Mouse (Mus musculus) ovary, postnatal 14 days (tissue): Measurements from ENCODE around the gene Cpped1.

ENCODE experiments used
- DNase-seq: peaks from one replicate; pipeline ENCODE4 v3.0.0; 2022; ENCODE audit warnings: low spot score

Cpped1 gene

DNA sequence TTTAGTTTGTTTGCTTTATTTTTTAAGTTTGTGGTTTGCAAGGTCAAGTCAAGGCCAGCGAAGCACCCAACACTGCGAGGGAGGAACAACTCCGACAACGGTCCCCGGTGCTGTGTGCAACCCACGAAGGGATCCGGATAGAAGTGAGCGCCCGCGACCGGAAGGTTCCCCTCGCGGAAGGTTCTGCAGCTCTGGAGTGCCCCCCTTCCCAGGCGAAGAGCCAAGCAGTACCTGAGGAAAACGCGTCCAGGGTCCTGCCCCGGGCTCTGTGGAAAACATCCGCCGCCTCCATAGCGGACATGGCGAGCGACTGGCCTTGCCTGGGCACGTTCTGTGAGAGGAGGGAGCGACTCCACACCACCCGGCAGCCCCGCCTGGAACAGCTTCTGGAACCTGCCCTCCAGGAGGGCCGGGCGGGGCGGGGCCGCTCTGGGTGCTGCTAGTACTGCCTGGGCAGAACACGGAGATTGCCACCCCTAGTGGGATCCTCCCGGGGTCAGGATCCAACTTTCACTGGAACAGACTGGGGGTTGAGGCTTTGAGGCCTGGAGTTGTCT, at the start of gene Cpped1:
Gene Cpped1, minus strand, starts transcription at position 411 of the 557 bp plus-strand sequence.
- DNase-seq, result peak; percentile 88

DNA sequence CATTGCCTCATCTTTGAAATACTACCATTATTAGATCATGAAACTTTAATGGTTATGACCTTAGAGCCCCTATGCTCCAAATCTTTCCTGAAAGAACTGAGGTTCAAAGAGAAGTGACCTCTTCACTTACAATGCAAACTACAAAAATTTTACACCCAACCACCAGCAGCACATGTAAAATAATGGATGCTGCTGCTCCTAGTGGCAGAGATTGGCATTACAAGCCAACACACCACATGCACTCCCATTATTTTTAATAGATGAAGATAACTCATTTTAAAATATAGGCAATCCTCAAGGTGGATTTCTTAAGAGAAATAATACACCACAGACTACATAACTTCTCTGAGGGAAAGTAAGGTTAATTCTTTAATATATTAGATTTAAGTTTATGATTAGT, 31.2 kb upstream of the Cpped1 start:
- DNase-seq, result peak; percentile 25

DNA sequence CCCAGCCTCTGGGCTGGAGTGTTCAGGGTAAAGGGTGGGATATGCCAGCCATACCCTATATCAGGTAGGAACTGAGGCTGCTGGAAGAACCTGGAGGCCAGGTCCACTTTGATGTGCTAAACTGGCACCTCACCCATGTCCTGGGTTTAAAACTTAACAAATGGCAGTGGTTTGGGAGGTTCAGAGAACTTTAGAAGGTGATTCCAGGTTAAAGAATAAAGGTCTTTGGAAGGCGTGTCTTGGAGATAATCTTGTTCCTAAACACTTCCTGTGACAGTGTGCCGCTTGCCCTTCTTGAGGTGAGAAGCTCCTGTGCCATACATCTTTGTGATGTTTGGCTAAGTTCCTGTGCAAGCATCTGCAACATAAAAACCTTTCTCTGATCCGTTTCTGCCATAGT, 1.6 kb upstream of the Cpped1 start:
- DNase-seq, result no peak

DNA sequence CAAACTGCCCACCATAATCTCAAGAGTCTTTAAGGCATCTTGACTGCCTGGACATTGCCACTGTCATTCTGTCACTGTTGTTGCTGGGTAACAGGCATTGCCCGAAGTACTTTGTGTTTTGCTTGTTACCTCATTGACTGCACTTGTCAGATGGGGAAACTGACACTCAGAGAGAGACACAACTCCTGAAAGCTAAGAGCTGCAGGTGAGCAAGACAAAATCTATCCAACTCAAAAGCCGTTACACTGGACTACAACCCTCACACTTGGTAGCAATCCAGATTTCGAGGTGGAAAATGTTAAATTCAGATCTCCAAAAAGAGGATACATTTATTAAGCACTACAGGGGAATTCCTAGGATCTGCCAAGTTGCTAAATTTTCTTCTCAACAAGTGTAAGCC, 572 bp upstream of the Cpped1 start:
- DNase-seq, result no peak

DNA sequence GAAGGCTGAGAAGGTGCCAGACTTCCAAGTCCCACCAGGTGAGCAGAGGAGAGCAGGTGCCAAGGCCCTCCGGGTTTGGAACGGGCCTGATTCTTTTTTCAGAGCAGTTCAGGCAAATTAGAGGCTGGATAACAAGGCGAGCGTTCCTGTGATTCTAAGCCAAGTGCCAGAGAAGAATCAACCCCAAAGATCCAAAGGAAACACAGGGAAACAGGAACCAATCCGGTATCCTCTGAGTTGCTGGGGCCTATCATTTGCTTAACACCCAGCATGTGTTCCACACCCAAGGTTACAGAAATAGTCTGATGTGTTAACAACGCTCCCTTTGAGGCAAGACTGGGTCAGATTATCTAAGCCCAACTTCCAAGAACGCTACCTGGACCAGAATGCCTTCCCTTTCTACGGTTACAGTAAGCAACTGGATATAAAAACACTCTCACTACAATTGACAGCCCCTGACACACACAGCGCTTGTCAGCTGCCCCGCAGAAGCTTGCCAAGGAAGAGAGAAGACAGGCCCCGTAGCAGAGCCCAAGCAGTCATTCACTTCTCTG, 707 bp downstream of the Cpped1 start:
- DNase-seq, result no peak

DNA sequence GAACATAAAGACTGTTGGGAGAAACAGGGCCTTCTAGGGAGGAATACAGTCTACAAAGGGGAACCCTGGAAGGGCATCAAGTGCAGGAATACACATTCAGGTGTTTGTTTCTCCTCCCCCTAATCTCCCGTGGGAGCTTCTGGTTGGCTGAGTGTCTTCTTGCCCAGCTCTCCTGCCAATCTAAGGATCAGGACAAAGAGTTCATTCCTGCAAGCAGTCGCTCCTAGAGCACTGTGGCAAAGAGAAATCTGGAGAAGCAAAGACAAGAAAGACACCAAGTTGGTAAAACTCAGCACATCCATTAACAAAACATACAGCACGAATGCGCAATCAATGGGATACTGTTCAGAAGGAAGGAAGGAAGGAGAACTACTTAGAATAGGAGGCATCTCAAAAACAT, 1.4 kb downstream of the Cpped1 start:
- no peak for DNase-seq

DNA sequence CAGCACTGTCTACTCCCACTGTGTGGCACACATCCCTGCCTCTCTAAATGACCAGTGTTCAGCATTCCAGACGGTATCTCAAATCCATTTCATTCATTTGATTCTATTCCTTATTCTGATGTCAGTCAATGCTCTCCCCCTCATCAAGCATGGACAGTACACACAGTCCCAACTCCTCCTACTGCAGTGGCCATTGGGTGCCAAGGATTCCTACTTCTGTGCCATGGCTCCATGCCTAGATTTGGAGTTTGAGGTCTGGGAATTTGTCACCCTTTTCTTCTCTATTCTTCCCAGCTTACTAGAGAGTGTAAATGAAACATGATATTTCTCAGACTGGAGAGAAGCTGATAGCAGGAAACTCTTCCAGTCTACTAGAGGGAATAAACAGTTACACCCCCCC, 2.3 kb downstream of the Cpped1 start:
- DNase-seq, result no peak

DNA sequence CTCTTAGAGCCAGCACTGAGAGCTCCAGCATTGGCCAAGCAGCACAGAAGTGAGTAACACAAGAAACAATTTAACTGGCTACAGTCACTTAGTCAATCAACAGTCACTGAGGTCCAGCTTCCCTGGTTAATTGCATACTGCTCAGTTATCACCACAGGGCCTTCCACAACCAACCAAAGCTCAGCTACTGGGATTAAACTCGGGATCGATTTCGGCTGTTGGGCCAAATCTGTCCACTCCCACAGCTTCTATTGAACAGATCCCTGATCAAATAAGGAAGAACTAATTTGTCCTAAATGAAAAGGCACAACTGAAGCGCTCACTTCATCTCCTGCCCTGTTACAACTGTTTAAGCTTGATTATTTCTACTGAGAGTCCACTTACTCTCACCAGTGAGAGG, 4.0 kb downstream of the Cpped1 start:
- DNase-seq, result no peak

DNA sequence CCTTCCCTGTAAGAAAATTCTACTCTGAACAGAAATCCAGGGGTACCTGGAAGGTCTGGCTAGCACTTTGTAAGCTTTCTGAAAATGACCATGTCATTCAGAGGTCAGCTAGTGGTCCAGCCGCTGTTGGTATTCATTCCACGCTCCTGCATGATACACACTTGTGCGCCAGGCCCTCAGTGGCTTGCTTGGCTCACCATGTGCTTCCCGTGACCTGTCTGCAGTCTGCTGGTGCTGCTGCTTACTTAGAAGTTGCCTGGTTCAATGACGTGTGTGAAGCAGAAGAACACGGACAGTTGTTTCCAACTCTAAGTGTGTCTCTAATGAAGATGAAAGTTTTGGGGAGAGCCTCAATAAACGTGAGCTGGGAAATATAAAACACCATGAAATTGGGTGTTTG, 7.2 kb downstream of the Cpped1 start:
- no peak for DNase-seq

DNA sequence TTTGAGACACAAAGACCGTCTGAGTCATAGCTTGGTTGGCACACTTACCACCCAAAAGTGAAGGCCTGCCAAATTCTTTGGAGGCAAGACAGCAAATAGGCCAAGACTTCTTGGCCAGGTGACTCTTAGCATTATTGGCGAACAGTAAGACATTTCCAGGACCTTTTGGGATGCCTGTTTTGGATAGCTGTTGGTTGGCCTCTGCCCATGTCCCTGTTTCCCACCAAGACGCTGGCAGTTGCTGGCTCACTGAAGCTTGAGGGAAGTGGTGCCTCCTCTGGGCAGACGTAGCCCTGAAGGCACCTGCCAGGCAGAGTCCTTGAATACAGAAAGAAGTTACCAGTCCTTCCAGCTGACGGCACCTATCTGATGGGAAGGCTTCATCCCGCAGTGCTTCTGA, 8.9 kb downstream of the Cpped1 start:
- DNase-seq, result no peak

DNA sequence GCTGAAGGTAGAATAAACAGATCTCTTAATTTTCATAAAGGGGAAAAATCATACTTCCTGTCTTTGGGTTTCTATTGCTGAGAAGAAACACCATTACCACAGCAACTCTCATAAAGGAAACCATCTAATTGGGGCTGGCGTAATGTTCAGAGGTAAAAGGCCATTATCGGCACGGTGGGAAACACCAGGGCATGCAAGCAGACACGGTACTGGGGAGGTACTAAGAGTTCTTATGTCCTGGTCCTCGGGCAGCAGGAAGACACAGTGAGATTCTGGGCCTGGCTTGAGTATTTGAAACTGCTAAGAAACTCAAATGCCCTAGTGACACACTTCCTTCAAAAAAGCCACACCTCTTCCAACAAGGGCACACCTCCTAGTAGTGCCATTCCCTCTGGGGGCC, 12.8 kb downstream of the Cpped1 start:
- DNase-seq, result no peak

DNA sequence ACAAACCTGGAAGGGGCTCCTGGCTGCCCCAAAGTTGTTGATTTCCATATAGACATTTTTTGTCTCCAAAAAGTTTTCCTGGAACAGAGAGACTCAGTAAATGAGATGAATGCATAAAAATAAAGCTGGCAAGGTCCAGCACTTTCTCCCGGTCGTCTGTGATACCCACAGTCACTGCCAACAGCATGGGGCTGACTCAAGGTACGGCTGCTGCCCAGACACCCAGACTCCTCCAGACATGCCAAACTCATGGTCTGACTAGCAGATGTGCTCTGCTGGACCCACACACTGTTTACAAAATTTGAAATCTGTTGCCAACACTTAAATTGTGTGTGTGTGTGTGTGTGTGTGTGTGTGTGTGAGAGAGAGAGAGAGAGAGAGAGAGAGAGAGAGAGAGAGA, 14.4 kb downstream of the Cpped1 start:
- no peak for DNase-seq

DNA sequence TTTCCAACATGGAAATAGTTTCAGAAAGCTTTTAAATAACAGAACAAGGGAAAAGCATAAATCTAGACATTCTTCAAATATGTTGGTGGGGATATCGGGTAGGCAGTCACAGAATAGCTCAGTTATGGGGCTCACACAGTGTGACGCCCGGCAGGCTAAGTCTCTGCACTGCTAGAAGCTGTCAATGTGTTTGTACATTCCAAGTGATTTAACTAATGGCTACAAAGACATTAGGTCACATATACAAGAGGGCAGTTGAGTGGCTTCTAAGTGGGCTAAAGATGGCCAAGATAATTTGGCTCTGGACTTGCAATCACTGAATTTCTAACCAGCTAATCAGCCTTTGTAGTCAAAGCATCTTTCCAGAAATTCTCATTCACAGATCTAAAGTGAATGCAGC, 19.1 kb downstream of the Cpped1 start:
- DNase-seq, result no peak

DNA sequence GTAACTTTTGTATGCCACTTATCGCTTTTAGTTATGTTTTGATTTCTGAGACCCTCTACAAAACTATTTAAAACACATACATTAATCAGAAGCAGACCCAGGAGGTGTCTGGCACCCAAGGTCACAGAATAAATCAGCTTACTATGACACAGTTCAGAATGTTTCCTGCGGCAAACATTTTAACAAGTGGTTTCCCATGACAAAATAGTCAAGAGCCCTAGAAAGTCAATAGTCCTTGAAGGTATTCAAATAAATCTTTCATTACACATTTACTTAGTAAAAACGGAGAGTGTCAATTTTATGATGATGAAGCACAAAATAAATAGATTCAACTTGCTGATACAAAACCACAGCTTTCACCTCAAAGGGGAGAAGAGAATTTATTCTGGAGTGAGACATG, 19.5 kb downstream of the Cpped1 start:
- no peak for DNase-seq

DNA sequence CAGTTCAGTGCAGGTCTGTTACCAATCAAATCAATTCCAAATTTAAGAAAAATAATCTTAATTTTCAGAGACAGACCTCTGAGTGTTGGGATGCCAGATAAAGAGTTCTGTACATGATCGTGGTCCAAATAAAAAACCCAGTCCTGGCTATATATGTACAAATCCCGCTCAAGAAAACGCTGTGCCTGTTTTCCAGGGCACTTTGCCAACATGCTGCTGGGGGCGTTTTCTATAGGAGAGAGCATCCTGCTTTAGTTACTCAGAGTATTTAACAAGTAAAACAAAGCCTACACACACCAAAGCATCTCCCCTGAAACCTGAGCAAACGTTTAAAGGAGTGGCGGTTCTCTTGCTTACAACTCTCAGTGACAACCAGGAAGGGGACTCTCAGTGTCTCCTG, 27.4 kb downstream of the Cpped1 start:
- DNase-seq, result no peak

DNA sequence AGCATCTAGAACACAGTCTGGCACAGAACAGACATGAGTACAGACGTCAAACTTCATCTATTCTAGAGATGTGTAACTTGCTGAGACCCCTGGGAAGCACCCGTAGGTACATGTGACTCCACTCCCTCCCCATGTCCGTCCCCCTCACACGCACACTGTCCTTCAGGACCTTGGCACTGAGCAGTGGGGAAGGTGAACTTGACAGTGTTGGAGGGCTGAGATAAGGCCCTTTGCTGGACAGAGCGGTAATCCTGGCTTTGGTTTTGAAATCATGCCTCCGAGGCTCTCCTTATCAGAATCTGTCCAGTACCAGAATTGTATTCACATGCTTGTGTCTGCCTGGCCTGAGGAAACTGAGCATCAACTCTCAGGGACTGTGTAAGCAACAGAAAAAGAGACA, 28.8 kb downstream of the Cpped1 start:
- DNase-seq, result no peak

DNA sequence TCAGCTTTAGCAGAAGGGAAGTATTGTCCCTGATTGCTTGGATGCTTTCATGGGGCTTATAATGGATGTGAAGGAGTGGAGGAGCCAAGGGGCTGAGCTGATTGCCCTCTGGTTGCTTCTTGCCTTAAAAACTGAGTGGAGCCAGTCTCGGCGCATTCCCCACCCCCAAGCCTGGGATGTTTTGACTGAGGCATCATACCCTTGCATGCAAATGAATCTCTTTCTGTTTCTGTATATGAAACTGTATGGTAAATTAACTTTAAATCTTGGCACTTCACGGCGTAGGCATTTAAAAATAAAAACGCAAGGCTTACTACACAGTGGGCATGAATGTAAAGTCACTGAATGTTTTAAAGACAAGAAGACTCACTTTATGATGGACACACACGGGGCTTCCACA, 30.0 kb downstream of the Cpped1 start:
- no peak for DNase-seq

DNA sequence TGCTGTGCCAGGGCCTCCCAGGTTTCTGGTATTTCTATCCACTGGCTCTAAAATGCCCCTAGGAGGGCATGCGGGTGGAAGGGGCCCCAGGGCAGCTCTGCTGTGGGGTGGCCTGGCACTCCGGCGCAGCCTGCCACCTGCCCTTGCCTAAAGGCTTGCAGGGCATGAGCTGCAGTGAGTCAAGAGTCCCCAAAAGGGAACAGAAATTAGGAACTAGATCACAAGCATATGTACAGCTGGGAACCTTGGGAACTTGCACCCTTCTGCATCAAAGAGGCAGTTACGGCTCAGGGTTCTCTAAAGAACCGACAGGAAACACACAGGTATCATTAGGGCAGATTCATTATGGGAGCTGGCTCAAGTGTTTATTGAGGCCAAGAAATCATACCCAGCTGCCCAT, 34.0 kb downstream of the Cpped1 start:
- DNase-seq, result no peak

DNA sequence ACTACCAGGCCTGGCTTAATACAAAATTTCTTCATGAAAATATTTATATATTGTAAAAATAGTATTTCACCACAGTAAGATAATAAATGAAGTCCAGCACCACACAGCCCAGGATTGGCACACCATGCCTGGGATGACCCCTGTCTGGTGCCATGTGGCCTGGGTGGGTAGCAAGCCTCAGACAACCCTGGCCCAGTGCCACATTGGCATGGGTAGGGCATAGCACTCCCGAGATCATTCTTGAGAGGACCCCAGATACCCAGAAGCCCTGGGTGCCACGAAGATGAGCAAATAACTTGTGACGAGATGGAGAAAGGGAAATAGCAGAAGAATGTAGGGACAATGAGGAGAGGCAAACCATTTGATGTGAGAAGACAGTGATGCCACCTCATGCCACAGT, 36.0 kb downstream of the Cpped1 start:
- no peak for DNase-seq

DNA sequence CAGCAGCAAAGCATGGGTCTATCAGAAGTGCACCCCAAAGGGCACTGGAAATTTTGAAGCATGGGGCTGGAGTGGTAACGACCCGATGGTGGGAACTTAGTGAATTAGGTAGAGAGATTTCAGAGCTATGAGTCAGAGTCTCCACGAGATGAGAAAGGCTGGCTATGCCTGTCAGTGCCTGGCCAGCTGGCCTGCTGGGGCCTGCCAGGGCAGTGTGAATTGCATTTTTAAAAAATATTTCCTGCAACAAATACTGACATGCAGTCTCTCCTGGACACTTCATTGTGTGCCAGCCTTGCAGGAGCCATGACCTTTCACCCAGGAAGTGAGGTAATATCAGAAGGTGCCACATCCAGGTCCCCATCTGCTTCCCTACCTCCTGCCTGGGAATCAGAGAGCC, 40.8 kb downstream of the Cpped1 start:
- no peak for DNase-seq

DNA sequence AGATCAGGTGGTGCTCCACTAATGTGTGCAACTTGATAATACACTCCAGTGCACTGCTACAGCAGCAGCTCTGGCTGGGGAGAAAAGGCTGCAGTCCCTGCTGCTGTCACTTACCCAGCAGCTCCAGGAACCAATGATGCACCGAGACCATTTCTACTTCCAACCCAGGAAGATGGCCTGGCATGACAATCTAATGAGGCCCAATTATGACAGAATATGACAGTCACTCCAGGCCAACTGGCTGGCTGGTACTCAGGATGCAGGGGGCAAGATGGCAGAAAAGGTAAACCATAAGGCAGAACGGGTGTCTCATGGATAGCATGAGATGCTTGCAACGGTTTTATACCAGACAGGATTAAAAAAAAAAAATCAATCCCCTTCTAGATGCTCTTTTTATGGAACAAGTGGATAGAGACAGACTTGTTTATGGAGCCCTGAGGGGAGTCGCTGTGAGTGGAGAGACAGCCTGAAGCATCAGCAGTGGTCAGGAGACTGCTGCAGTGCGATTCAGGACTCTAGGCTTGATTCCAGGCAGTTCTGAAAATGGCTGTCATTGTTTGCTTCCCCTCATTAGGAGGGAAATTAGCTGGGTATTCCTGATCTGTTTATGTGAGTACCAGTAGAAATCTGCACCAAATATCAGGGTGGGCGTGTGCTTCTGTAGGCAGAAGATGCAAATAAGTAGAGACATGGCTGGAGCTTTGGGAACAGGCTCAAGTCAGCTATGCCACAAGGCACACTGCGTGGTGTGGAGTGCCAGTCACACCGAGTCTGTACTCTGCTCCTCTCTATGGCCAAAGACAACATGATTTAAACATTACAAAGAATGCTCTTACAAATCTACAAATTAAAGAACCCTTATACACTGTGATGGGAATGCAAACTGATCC, 56.3 kb downstream of the Cpped1 start:
- no peak for DNase-seq

DNA sequence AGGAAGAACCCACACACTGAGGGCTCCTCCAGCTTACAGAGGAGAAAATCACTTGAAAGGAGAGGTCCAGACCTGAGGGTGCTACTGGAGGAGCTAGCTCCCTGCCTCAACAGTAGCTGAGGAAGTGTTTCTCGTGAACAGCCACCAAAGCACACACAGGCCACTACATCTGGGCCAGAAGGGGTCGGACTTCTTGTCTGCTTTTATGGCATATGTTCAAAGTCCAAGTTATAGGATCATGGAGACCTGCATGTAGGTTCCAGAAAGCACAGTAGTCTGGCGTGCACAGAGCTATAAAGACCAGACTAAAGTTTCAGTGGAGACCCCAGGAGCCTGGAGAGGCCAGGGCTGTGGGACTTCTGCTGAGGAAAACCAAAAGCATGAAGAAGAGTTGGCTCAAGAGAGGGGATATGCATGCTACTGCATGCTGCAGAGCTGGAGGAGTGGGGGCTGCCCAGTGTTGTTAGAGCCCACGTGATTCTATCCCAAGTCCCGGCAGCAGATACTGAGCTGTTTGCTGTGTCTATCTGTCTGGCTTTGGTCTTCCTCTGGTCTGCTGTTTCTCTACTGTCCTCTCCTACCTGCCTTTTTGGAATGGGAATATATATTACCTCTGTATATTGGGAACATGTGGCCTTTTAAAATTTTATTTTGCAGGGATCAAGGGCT, 60.1 kb downstream of the Cpped1 start:
- DNase-seq, result no peak

DNA sequence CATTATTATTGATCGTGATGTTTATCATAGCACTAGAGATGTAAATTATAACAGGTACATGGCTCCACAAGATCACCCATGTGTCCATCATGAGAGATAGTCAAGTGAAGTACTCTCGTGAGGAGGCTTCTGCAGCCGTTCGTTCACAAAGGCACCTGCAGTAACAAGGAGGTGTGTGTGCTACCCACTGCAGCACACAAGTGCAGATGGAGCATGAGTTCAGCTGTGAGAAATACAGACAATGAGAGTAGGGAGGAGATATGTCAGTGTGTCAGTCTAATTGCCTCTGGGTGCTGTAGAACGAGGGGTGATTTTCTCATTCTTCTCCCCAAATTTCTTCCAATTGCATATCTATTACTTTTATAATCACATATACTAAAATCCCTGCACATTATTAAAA, 63.9 kb downstream of the Cpped1 start:
- no peak for DNase-seq
